Mouse (Mus musculus): Measurements from ENCODE around the gene Cemip2. TPM values are rescaled to one million over a fixed set of nuclear protein-coding genes. Genes with fewer than 3 reads are reported as not detected.

Gene Cemip2
- polyA plus RNA-seq, 1 experiment from 2014 or later: 41.2 TPM

- Histone ChIP-seq H3K9ac (no peak overlapping the region), H3K4me2 (no peak overlapping the region), H3K4me3 (no peak overlapping the region), H3K27ac (no peak overlapping the region), H3K4me1 (replicated peaks) (no peaks in the 10 kb centered on the region), H3K36me3 (no peaks in the 10 kb centered on the region), H3K27me3 (no peaks in the 10 kb centered on the region), H3K9me3 (replicated peaks) (no peaks in the 10 kb centered on the region)
- no peak for ATAC-seq (replicated peaks; ENCODE audit: insufficient number of reproducible peaks, insufficient read depth, low FRiP score, low read depth)
- 46% methylated on average over 2 of the region's 2 CpGs for WGBS
Observed at GRCm38 (mm10) chr19:21750154-21750553, 28.0 kb upstream of the Cemip2 start.

- no peaks in the 10 kb centered on the region for H3K36me3 ChIP-seq
- no peak overlapping the region for H3K4me3 ChIP-seq
- no peak overlapping the region for H3K4me2 ChIP-seq
- H3K27me3 ChIP-seq: no peaks in the 10 kb centered on the region
- no peak for ATAC-seq (replicated peaks; ENCODE audit: insufficient number of reproducible peaks, insufficient read depth, low FRiP score, low read depth)
- no peak overlapping the region for H3K9ac ChIP-seq
- H3K9me3 ChIP-seq (replicated peaks): no peaks in the 10 kb centered on the region
- 0 out of 2 replicates have a peak, but pooled peaks cover 3% of the 10 kb centered on the region for H3K4me1 ChIP-seq (replicated peaks)
- H3K27ac ChIP-seq: no peak overlapping the region
Observed at GRCm38 (mm10) chr19:21761676-21762075, 16.5 kb upstream of the Cemip2 start.

DNA sequence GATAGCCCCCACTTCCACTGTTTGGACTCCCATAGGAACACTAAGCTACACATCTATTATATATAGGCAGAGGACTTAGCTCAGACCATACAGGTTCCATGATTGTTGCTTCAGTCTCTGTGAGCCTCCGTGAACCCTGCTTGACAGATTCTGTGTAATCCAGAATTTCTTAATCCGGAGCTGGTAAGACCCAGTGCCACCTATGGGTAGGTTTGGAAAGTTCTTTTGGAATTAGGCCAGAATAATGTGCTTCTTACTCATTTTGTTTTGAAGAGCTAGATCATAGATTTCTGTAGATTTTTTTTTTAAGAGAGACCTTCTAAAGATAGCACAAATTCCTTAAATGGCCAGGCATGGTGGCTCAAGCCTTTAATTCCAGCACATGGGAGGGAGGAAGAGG lies 14.1 kb upstream of the Cemip2 start:
- ATAC-seq (replicated peaks; ENCODE audit: insufficient number of reproducible peaks, insufficient read depth, low FRiP score, low read depth): no peak
- Histone ChIP-seq H3K27me3 (no peaks in the 10 kb centered on the region), H3K9ac (no peak overlapping the region), H3K4me2 (no peak overlapping the region), H3K36me3 (no peaks in the 10 kb centered on the region), H3K27ac (no peak overlapping the region), H3K4me1 (replicated peaks) (0 out of 2 replicates have a peak, but pooled peaks cover 6% of the 10 kb centered on the region), H3K4me3 (no peak overlapping the region), H3K9me3 (replicated peaks) (no peaks in the 10 kb centered on the region)
- WGBS: 84% methylated on average over 2 of the region's 2 CpGs

GRCm38 (mm10) chr19:21764738-21765137 lies 13.4 kb upstream of the Cemip2 start:
- Histone ChIP-seq H3K27ac (no peak overlapping the region), H3K4me2 (no peak overlapping the region), H3K4me1 (replicated peaks) (0 out of 2 replicates have a peak, but pooled peaks cover 6% of the 10 kb centered on the region), H3K9me3 (replicated peaks) (no peaks in the 10 kb centered on the region), H3K27me3 (no peaks in the 10 kb centered on the region), H3K36me3 (no peaks in the 10 kb centered on the region), H3K4me3 (no peak overlapping the region), H3K9ac (no peak overlapping the region)
- WGBS: 20% methylated on average over 3 of the region's 3 CpGs
- no peak for ATAC-seq (replicated peaks; ENCODE audit: insufficient number of reproducible peaks, insufficient read depth, low FRiP score, low read depth)

DNA sequence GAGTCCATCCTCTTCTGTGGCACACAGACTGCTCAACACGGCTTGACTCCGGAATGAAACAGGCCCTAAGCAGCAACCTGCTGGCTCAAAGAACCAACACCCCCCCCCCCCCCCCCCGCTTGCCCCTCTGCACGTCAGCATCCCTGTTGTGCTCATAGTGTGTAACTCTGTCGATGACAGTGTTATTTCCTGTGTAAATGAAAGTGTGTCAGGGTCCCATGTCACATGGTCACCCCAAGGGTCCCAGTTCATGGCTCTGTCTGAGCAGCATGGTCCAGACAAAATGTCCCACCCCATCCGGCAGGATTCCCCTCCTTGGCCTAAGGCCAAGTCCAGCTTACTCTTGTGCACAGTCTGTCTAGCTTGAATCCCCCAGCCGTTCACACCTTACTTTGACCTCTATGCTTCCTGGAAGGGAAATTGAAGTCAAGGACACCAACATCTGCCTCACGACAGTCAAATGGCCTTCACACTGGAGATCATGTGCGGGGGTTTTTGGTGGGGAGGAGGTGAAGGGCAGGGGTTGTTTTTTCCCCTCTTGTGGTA lies 10.6 kb upstream of the Cemip2 start:
- no peaks in the 10 kb centered on the region for H3K36me3 ChIP-seq
- ATAC-seq (replicated peaks; ENCODE audit: insufficient number of reproducible peaks, insufficient read depth, low FRiP score, low read depth): no peak
- H3K4me3 ChIP-seq: no peak overlapping the region
- H3K27me3 ChIP-seq: no peaks in the 10 kb centered on the region
- H3K4me2 ChIP-seq: no peak overlapping the region
- H3K27ac ChIP-seq: no peak overlapping the region
- no peaks in the 10 kb centered on the region for H3K9me3 ChIP-seq (replicated peaks)
- H3K9ac ChIP-seq: no peak overlapping the region
- WGBS: 64% methylated on average over 9 of the region's 9 CpGs
- H3K4me1 ChIP-seq (replicated peaks): 0 out of 2 replicates have a peak, but pooled peaks cover 6% of the 10 kb centered on the region

DNA sequence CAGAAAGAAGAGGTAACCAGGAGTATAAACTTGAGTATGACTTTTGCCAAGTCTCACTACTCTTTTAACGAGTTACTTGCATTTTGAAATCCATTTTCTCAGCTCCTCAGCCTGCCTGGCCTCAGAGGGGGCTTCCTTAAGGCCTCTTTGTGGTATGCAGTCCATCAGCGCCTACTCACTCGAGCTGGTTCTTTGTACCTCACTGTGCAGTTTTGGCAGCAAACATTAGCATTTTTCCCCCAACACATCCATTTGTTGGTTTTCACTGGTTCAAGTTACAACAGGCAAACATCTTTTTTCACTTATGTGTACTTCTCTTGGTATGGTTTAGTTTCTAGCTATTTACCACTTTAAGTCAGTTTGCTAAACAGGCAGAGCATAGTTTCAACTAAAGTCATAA lies 8.3 kb upstream of the Cemip2 start:
- WGBS: 63% methylated on average over 3 of the region's 3 CpGs
- Histone ChIP-seq H3K9me3 (replicated peaks) (no peaks in the 10 kb centered on the region), H3K4me1 (replicated peaks) (peaks cover 8% of the 10 kb centered on the region; the same call in 1 of the 2 replicates), H3K36me3 (no peaks in the 10 kb centered on the region), H3K27ac (no peak overlapping the region), H3K9ac (no peak overlapping the region), H3K27me3 (no peaks in the 10 kb centered on the region), H3K4me3 (no peak overlapping the region), H3K4me2 (no peak overlapping the region)
- ATAC-seq (replicated peaks; ENCODE audit: insufficient number of reproducible peaks, insufficient read depth, low FRiP score, low read depth): no peak

GRCm38 (mm10) chr19:21771586-21771985 lies 6.6 kb upstream of the Cemip2 start:
- Histone ChIP-seq H3K4me2 (no peak overlapping the region), H3K27ac (no peak overlapping the region), H3K4me3 (no peak overlapping the region), H3K9me3 (replicated peaks) (no peaks in the 10 kb centered on the region), H3K9ac (no peak overlapping the region), H3K36me3 (no peaks in the 10 kb centered on the region), H3K4me1 (replicated peaks) (peaks cover 22% of the 10 kb centered on the region), H3K27me3 (no peaks in the 10 kb centered on the region)
- ATAC-seq (replicated peaks; ENCODE audit: insufficient number of reproducible peaks, insufficient read depth, low FRiP score, low read depth): no peak
- 75% methylated on average over 1 of the region's 1 CpGs for WGBS

DNA sequence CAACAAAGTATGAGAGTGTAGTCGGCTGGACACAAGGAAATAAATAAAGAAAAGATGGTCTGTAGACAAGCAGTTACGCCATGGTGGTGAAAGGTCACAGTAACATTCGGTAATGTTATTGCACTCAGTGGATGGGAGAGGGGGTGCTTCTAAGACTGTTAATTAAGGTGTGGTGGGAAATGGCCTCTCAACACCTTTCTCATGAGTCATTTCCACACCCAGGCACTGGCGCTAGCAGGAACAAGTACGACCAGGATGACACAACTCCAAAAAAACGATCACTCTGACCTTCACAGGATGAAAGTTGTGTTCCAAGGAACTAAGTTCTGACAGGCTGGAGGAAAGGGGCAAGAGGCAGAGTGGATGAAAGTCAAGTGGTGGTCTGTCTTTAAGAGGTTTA lies 4.5 kb upstream of the Cemip2 start:
- H3K9me3 ChIP-seq (replicated peaks): no peaks in the 10 kb centered on the region
- no peak overlapping the region for H3K4me2 ChIP-seq
- H3K27me3 ChIP-seq: no peaks in the 10 kb centered on the region
- no peak for ATAC-seq (replicated peaks; ENCODE audit: insufficient number of reproducible peaks, insufficient read depth, low FRiP score, low read depth)
- peak overlapping the region; percentile 40; the same call in 1 of the 2 replicates for H3K27ac ChIP-seq
- peaks cover 29% of the 10 kb centered on the region for H3K4me1 ChIP-seq (replicated peaks)
- no peak overlapping the region for H3K9ac ChIP-seq
- WGBS: 33% methylated on average over 6 of the region's 6 CpGs
- H3K36me3 ChIP-seq: no peaks in the 10 kb centered on the region
- no peak overlapping the region for H3K4me3 ChIP-seq

DNA sequence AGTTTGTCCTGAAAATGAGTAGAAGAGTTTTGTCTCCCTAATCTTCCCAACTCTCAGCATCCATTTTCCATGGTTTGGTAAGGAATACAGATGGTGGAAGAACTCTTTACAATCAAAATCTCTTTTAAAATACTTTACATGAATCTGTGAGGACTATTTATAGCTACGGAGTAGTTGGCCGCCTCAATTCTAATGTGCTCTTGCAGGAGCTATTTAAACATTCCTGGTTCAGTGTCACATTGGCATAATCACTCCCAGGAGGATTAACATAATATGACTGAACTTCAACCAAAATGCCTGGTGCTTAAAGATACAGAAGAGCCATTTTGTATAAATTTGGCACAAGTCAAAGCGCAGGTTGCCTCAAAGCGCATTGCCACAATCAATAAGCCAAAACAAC lies 2.5 kb upstream of the Cemip2 start:
- Histone ChIP-seq H3K36me3 (no peaks in the 10 kb centered on the region), H3K27me3 (no peaks in the 10 kb centered on the region), H3K4me2 (no peak overlapping the region), H3K9me3 (replicated peaks) (no peaks in the 10 kb centered on the region), H3K4me1 (replicated peaks) (peaks cover 41% of the 10 kb centered on the region), H3K4me3 (no peak overlapping the region), H3K9ac (no peak overlapping the region), H3K27ac (peak overlapping the region; percentile 58)
- ATAC-seq (replicated peaks; ENCODE audit: insufficient number of reproducible peaks, insufficient read depth, low FRiP score, low read depth): no peak
- WGBS: 64% methylated on average over 4 of the region's 4 CpGs

- no peaks in the 10 kb centered on the region for H3K27me3 ChIP-seq
- no peak overlapping the region for H3K4me2 ChIP-seq
- no peaks in the 10 kb centered on the region for H3K9me3 ChIP-seq (replicated peaks)
- H3K27ac ChIP-seq: no peak overlapping the region
- no peak for ATAC-seq (replicated peaks; ENCODE audit: insufficient number of reproducible peaks, insufficient read depth, low FRiP score, low read depth)
- H3K9ac ChIP-seq: no peak overlapping the region
- WGBS: 70% methylated on average over 3 of the region's 3 CpGs
- peaks cover 51% of the 10 kb centered on the region for H3K4me1 ChIP-seq (replicated peaks)
- H3K36me3 ChIP-seq: no peaks in the 10 kb centered on the region
- H3K4me3 ChIP-seq: no peak overlapping the region
Observed at GRCm38 (mm10) chr19:21776671-21777070, 1.5 kb upstream of the Cemip2 start.

GRCm38 (mm10) chr19:21777171-21777731 lies 891 bp upstream of the Cemip2 start:
- WGBS: 25% methylated on average over 20 of the region's 20 CpGs

GRCm38 (mm10) chr19:21779106-21779505 lies 964 bp downstream of the Cemip2 start:
- Histone ChIP-seq H3K4me3 (peak overlapping the region; percentile 73), H3K9ac (peak overlapping the region; percentile 81), H3K27ac (peak overlapping the region; percentile 96), H3K4me1 (replicated peaks) (peaks cover 63% of the 10 kb centered on the region), H3K36me3 (no peaks in the 10 kb centered on the region), H3K4me2 (peak overlapping the region; percentile 78), H3K27me3 (no peaks in the 10 kb centered on the region), H3K9me3 (replicated peaks) (no peaks in the 10 kb centered on the region)
- under 1% methylated on average over 11 of the region's 11 CpGs for WGBS
- no peak for ATAC-seq (replicated peaks; ENCODE audit: insufficient number of reproducible peaks, insufficient read depth, low FRiP score, low read depth)

More at GRCm38 (mm10) chr19:21777171-21777731, 891 bp upstream of the Cemip2 start:
- peaks cover 56% of the 10 kb centered on the region for H3K4me1 ChIP-seq (replicated peaks)
- H3K27me3 ChIP-seq: no peaks in the 10 kb centered on the region
- no peaks in the 10 kb centered on the region for H3K36me3 ChIP-seq
- peak overlapping the region; percentile 73 for H3K4me3 ChIP-seq
- H3K9ac ChIP-seq: 0 out of 2 replicates have a peak overlapping the region, but pooled peaks have one; percentile 1
- no peaks in the 10 kb centered on the region for H3K9me3 ChIP-seq (replicated peaks)
- peak overlapping the region; percentile 51 for H3K27ac ChIP-seq
- H3K4me2 ChIP-seq: peak overlapping the region; percentile 78
- peak; percentile 8; the same call in 1 of the 2 replicates for ATAC-seq (replicated peaks; ENCODE audit: insufficient number of reproducible peaks, insufficient read depth, low FRiP score, low read depth)
